Mouse (Mus musculus): ENCODE data around the gene Prim2. TPM values are rescaled to one million over a fixed set of nuclear protein-coding genes. Genes with fewer than 3 reads are reported as not detected.

Prim2 gene
- polyA plus RNA-seq, 1 experiment from 2014 or later: 34.4 TPM

DNA sequence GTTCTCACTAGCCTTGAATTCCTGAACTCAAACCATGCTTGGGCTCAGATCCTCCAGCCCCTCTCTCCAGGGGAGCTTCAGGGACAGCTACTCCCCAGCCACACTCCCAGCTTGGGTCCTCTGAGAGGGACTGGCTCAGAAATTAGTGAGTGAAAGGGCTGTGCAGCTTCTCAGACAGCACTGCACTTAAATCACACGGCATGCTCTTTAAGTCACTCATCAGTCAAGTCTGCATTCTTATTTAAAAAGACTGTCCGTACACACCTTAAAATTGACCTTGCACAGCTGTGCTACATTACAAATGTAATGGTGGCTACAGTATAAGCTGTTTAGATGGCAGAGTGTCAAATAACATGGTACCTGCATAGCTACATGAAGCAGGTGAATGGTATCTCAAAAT is 114.0 kb downstream of the Prim2 start:
- H3K9me3 ChIP-seq (replicated peaks): no peaks in the 10 kb centered on the region
- no peak overlapping the region for H3K4me2 ChIP-seq
- no peaks in the 10 kb centered on the region for H3K27me3 ChIP-seq
- H3K36me3 ChIP-seq (replicated peaks): no peaks in the 10 kb centered on the region
- ATAC-seq (ENCODE audit: insufficient read depth): no peak
- H3K4me3 ChIP-seq (replicated peaks): no peak overlapping the region
- no peak overlapping the region for H3K27ac ChIP-seq (replicated peaks)
- no peak overlapping the region for H3K9ac ChIP-seq
- WGBS (ENCODE audit: insufficient replicate concordance): 88% methylated on average over 2 of the region's 2 CpGs
- no peaks in the 10 kb centered on the region for H3K4me1 ChIP-seq (replicated peaks)

DNA sequence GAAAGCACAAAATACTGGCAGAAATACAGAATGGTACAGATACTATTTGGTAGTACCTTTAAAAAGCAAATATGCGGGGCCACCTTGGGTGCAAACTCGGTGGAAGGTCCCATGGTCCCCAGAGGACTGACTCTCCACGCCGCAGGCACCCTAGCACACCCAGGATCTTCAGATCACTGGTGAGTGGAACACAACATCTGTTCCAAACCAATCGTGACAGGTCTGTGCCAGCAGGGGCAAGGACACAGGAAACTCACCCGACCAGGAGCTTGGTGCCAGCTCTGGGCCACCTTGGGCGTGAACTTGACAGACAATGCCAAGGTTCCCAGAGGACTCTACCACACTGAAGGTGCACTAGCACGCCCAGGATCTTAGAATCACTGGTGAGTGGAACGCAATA is 118.2 kb downstream of the Prim2 start:
- H3K4me3 ChIP-seq (replicated peaks): no peak overlapping the region
- 89% methylated on average over 9 of the region's 9 CpGs for WGBS (ENCODE audit: insufficient replicate concordance)
- no peak overlapping the region for H3K27ac ChIP-seq (replicated peaks)
- no peak overlapping the region for H3K4me2 ChIP-seq
- no peak for ATAC-seq (ENCODE audit: insufficient read depth)
- no peaks in the 10 kb centered on the region for H3K36me3 ChIP-seq (replicated peaks)
- no peaks in the 10 kb centered on the region for H3K9me3 ChIP-seq (replicated peaks)
- no peak overlapping the region for H3K9ac ChIP-seq
- no peaks in the 10 kb centered on the region for H3K27me3 ChIP-seq
- no peaks in the 10 kb centered on the region for H3K4me1 ChIP-seq (replicated peaks)

DNA sequence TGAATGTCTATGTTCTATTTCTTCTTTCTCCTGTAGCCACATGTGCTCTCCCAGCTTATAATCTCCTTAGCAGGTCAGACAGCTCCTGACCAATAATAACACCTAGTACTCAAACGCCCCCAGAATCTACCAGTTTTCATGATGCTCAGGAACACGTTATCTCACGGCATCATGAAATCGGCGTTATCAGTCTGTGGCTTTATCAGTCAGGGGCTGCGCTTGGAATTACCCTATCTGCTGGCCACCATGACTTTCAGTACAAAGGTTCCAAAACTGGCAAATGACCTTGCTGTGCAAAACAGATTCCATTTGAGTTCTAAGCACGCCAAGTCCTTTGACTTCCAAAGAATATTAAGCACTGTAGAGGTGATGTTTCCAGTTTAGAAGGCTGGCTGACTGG is 127.9 kb downstream of the Prim2 start:
- Histone ChIP-seq H3K9ac (no peak overlapping the region), H3K9me3 (replicated peaks) (no peaks in the 10 kb centered on the region), H3K4me3 (replicated peaks) (no peak overlapping the region), H3K27me3 (no peaks in the 10 kb centered on the region), H3K36me3 (replicated peaks) (peaks cover 12% of the 10 kb centered on the region), H3K4me1 (replicated peaks) (no peaks in the 10 kb centered on the region), H3K27ac (replicated peaks) (no peak overlapping the region), H3K4me2 (no peak overlapping the region)
- no peak for ATAC-seq (ENCODE audit: insufficient read depth)
- 64% methylated on average over 7 of the region's 7 CpGs for WGBS (ENCODE audit: insufficient replicate concordance)

DNA sequence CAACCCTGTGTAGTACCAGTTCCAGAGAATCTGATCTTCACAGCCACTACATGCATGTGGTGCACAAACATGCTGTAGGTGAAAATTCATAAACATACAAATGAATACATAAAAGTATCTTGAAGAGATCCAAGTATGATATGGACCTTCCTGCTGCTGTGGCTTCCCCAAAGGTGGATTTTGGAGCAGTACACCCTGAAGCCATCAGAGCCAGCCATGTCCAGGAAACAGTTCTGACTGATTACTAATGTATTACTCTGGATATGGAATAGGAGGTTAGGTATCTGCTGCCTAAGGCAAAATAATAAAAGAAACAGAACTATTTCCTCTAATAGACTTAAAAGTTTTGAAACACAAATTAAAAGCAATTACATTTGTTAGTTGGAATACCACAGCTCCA is 131.6 kb downstream of the Prim2 start:
- Histone ChIP-seq H3K9me3 (replicated peaks) (no peaks in the 10 kb centered on the region), H3K9ac (no peak overlapping the region), H3K4me1 (replicated peaks) (no peaks in the 10 kb centered on the region), H3K4me3 (replicated peaks) (no peak overlapping the region), H3K4me2 (no peak overlapping the region), H3K36me3 (replicated peaks) (peaks cover 16% of the 10 kb centered on the region), H3K27me3 (no peaks in the 10 kb centered on the region), H3K27ac (replicated peaks) (no peak overlapping the region)
- no peak for ATAC-seq (ENCODE audit: insufficient read depth)

DNA sequence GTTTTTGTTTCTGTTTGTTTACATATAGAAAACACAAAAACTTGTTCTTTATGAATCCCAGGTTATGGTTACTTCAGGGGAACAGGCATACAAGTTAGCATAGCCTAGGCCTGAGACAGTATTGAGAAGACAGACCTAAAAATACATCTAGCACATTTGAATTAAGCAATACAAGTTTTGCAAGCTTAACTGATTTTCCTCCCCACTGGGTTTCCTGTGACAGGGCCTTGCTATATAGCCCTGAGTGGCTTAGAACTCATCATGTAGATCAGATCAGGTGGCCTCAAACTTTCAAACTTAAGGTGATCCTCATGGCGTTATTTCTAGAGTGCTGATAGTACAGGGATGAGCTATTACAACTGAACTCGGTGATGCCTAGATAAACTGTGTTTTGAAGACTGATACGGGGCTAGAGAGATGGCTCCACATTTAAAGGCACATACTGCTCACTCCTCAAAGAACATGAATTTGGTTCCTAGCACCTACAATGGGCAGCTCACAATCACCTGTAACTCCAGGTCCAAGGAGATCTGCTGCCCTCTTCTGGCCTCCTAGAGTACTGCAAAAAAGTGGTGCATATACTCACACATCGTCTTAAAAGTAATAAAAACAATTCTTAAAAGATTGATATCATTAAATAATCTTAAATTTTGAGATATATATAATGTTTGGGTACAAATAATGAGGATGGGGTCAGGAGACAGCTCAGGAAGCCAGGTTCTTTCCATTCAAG is 133.2 kb downstream of the Prim2 start:
- H3K9me3 ChIP-seq (replicated peaks): no peaks in the 10 kb centered on the region
- ATAC-seq (ENCODE audit: insufficient read depth): no peak
- 86% methylated on average over 4 of the region's 4 CpGs for WGBS (ENCODE audit: insufficient replicate concordance)
- peaks cover 7% of the 10 kb centered on the region for H3K4me1 ChIP-seq (replicated peaks)
- H3K4me3 ChIP-seq (replicated peaks): no peak overlapping the region
- no peak overlapping the region for H3K9ac ChIP-seq
- H3K27me3 ChIP-seq: no peaks in the 10 kb centered on the region
- peaks cover 16% of the 10 kb centered on the region for H3K36me3 ChIP-seq (replicated peaks)
- no peak overlapping the region for H3K4me2 ChIP-seq
- H3K27ac ChIP-seq (replicated peaks): no peak overlapping the region

DNA sequence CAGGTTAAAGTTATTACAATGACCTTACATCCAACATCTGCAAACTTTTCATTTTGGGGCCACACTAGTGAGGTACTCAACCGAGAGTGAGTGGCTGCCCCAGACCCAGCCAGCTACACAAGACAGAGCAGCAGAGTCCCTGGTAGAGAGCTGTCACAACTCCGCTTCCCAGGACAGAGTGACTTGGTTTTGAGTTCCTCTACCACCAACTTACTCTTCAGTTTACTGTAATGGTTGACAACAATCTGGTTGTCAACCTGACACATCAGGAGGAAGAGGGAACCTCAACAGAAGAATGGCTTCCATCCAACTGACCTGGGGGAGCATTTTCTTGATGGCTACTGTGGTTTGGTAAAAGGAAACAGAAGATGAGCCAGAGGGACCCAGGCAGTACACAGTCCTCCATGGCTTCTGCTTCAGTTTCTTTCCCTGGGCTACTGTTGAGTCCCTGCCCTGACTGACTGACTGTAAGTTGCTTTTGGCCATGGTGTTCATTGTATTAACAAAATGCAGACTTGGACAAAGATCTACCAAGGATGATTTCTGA is 134.4 kb downstream of the Prim2 start:
- no peak for ATAC-seq (ENCODE audit: insufficient read depth)
- Histone ChIP-seq H3K4me2 (no peak overlapping the region), H3K27ac (replicated peaks) (no peak overlapping the region; the same call in 1 of the 2 replicates), H3K9ac (no peak overlapping the region), H3K4me3 (replicated peaks) (no peak overlapping the region), H3K27me3 (no peaks in the 10 kb centered on the region), H3K9me3 (replicated peaks) (no peaks in the 10 kb centered on the region), H3K4me1 (replicated peaks) (peaks cover 15% of the 10 kb centered on the region), H3K36me3 (replicated peaks) (peaks cover 16% of the 10 kb centered on the region)
- WGBS (ENCODE audit: insufficient replicate concordance): 75% methylated on average over 2 of the region's 2 CpGs

DNA sequence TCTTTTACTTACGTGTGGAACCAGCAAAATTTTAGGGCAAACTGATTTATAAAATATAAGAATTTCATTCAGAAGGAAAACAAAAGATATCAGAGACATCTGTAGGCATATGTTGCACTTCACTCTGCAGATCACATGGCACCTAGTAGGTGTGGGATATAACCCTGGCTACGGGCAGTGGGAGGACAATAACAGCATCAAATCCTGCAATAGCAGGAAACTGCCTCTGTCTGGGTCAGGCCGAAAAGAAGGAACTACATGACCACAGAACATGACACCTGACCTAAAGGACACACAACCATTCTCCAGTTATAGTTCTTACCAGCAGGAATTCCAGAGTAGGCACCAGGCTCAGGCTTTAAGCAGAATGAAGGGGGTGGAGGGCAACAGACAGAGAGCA is 137.7 kb downstream of the Prim2 start:
- Histone ChIP-seq H3K4me3 (replicated peaks) (no peak overlapping the region), H3K9ac (no peak overlapping the region), H3K27ac (replicated peaks) (peak overlapping the region; percentile 53; the same call in 1 of the 2 replicates), H3K36me3 (replicated peaks) (peaks cover 6% of the 10 kb centered on the region; the same call in 1 of the 2 replicates), H3K4me2 (no peak overlapping the region), H3K9me3 (replicated peaks) (no peaks in the 10 kb centered on the region), H3K27me3 (no peaks in the 10 kb centered on the region), H3K4me1 (replicated peaks) (peaks cover 20% of the 10 kb centered on the region)
- 60% methylated on average over 3 of the region's 3 CpGs for WGBS (ENCODE audit: insufficient replicate concordance)
- no peak for ATAC-seq (ENCODE audit: insufficient read depth)

DNA sequence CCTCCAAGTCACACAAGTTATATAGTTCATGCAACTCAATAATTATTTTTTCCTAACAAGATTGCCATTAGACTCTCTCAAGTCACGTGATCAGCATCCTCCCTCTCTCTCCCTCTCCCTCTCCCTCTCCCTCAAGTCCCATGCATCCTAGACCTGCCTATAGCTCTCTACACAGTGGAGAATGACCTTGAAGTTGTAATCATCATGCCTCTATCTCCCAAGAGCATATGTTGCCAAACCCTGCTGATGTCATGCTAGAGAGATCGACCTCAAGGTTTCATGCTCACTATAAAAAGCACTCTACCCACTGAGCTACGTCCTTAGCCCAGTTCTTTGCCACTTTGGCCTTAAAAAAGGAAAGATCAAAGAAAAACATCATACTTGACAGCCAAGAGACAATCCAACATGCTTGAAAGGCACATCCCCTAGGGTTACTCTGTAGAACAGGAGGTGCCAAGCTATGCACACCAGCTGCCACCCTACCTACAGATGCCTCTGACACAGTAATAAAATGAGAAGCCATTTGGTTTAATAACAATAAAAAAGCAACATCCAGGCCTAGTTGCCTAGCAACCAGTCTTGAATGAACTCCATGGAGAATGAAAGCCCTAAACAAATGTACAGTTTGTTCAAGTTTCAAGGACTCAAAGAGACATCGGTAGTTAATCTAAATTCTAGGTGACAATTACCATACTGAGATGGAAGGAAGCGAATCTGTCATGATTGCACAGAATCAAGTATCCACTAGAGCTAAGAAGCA is 138.3 kb downstream of the Prim2 start:
- Histone ChIP-seq H3K36me3 (replicated peaks) (no peaks in the 10 kb centered on the region), H3K4me1 (replicated peaks) (peaks cover 20% of the 10 kb centered on the region), H3K4me3 (replicated peaks) (no peak overlapping the region), H3K27me3 (no peaks in the 10 kb centered on the region), H3K9me3 (replicated peaks) (no peaks in the 10 kb centered on the region), H3K9ac (no peak overlapping the region), H3K4me2 (peak overlapping the region; percentile 29; the same call in 1 of the 2 replicates), H3K27ac (replicated peaks) (peak overlapping the region; percentile 53)
- peak; percentile 94 for ATAC-seq (ENCODE audit: insufficient read depth)
- WGBS (ENCODE audit: insufficient replicate concordance): 63% methylated on average over 5 of the region's 5 CpGs

DNA sequence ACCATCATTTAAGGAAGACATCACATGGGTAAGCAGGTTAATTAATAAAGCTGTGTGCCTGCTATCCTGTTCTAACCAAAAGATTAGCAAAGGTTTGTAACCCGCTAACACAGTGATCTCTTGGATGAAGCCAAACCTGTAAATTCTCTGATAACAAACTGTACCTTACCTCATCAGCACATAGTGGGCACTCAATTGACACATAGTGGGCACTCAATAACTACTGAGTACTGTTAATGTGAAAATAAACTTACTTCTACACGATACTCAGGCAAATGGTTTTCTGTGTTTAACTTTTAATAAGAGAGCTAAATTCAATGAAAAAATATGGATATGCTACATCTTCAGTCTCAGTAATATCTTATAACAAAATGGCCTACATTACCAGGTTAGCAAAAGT is 139.1 kb downstream of the Prim2 start:
- H3K27me3 ChIP-seq: no peaks in the 10 kb centered on the region
- H3K27ac ChIP-seq (replicated peaks): no peak overlapping the region
- no peak overlapping the region for H3K4me3 ChIP-seq (replicated peaks)
- no peaks in the 10 kb centered on the region for H3K36me3 ChIP-seq (replicated peaks)
- WGBS (ENCODE audit: insufficient replicate concordance): 85% methylated on average over 2 of the region's 2 CpGs
- no peak overlapping the region for H3K9ac ChIP-seq
- no peak for ATAC-seq (ENCODE audit: insufficient read depth)
- no peak overlapping the region for H3K4me2 ChIP-seq
- H3K4me1 ChIP-seq (replicated peaks): peaks cover 20% of the 10 kb centered on the region
- H3K9me3 ChIP-seq (replicated peaks): no peaks in the 10 kb centered on the region

DNA sequence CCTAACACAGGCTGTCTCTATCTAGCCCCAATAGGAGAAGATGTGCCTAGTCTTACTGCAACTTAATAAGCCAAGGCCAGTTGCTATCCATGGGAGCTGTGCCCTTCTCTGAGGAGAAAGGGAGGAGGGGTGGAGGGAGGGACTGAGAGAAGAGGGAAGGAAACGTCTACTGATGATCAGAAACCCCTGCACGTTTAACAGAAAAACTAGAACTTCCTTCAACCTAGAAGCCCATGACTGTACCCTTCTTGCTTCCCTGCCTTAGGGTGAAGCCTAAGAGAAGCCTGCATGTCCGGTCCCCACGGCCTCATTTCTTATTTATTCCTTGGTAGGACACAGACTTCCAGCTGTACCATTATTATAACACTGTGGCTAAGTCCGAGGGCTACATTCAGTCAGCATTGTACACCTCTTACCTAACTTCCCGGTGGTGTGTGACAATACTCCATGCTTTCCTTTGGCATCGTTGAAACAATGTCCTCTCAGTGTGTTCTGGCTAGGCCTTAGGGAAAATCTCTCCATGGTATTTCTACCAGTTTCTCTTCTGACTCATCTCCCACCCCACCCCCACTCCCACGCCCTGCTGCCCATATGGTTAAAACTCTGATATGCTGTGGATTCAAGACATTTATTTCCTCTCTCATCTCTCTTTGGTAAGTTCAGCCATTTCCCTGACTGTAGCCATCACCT is 139.9 kb downstream of the Prim2 start:
- 0 out of 2 replicates have a peak overlapping the region, but pooled peaks have one; percentile 4 for H3K27ac ChIP-seq (replicated peaks)
- no peak for ATAC-seq (ENCODE audit: insufficient read depth)
- H3K4me2 ChIP-seq: no peak overlapping the region
- no peaks in the 10 kb centered on the region for H3K27me3 ChIP-seq
- H3K4me3 ChIP-seq (replicated peaks): no peak overlapping the region
- WGBS (ENCODE audit: insufficient replicate concordance): 61% methylated on average over 8 of the region's 8 CpGs
- H3K9me3 ChIP-seq (replicated peaks): no peaks in the 10 kb centered on the region
- no peaks in the 10 kb centered on the region for H3K36me3 ChIP-seq (replicated peaks)
- H3K9ac ChIP-seq: no peak overlapping the region
- peaks cover 20% of the 10 kb centered on the region for H3K4me1 ChIP-seq (replicated peaks)

DNA sequence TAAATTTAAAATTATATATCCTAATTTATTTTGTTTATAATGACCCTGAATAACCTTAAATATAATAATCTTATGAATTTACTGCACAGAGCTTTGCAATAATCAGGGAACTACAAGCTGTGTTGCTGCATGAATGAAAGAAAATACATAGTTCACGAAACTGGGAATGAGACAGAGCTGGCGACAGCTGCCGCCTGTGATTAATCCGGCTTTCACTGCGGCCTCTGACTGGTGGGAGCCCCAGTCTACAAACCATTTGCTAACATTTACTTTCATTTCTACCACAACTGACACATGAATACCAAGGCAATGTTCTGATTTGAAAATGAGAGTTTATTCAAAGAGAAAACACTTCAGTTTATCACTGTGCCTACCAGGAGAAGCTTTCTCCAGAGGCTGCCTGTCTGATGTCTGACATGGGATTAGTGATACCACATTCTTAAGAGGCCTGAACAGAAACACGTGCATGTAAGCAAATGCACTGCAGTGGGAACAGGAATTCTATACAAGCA is 142.2 kb downstream of the Prim2 start:
- Histone ChIP-seq H3K4me3 (replicated peaks) (no peak overlapping the region), H3K9me3 (replicated peaks) (no peaks in the 10 kb centered on the region)

More for the DNA sequence above, 142.2 kb downstream of the Prim2 start:
- no peak overlapping the region for H3K9ac ChIP-seq
- H3K27me3 ChIP-seq: no peaks in the 10 kb centered on the region
- WGBS (ENCODE audit: insufficient replicate concordance): 88% methylated on average over 6 of the region's 6 CpGs
- no peaks in the 10 kb centered on the region for H3K36me3 ChIP-seq (replicated peaks)
- no peak overlapping the region for H3K27ac ChIP-seq (replicated peaks)
- no peak for ATAC-seq (ENCODE audit: insufficient read depth)
- H3K4me2 ChIP-seq: no peak overlapping the region
- H3K4me1 ChIP-seq (replicated peaks): peaks cover 20% of the 10 kb centered on the region

Measured in liver, embryonic 15.5 days (tissue).